Mouse (Mus musculus): ENCODE data around the gene Gpd1. TPM values are rescaled to one million over a fixed set of nuclear protein-coding genes. Genes with fewer than 3 reads are reported as not detected.
"Not testable (repeated sequence)": the region's sequence is repeated elsewhere in the genome, so short reads cannot be mapped to it uniquely, and the experiment has no call there.

Gene Gpd1
- polyA plus RNA-seq, 1 experiment: 4.5 TPM

DNA sequence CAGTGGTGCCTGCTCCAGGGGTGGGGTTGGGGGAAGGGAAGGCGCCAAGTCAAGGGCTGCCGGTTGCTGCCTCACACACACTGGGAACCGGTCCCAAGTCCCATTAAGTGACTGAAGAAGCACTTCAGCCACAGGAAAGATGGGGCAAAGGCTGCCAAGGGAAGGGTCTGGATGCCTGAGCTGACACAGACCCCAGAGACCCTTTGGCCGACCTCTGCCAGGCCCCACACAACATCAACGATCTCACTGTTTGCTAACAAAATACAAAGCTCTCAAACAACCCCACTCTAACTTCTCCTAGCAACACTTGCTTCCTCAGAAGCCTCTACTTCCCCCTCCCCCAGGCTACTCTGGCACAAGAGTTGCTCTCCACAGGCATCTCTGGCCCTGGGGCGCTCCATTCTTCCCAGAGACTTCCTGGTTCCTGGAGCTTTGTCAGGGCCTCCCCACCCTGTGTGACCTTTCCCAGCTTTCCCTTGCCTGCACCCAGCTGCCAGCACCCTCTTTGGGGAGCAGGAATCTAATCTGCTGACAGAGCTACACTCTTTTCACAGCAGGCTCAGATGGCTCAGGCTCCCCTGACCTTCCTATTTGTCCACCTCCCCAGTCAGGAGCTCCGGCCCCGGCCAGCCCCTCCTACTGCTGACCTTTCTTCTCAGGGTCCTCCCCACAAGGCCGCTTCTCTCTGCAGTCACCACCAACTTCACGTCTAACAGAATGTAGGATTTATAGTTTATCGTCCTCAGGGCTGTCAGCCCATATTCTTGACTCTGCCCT, 6.4 kb downstream of the Gpd1 start:
- peak; percentile 39 for DNase-seq (ENCODE audit: low read depth)
- TF ChIP-seq CTCF (IDR thresholded peaks at IDR 0.05; ENCODE audit: borderline replicate concordance, extremely low read depth, insufficient read depth, insufficient read length): no peak
- no peak for TF ChIP-seq POLR2A (IDR thresholded peaks at IDR 0.05; ENCODE audit: borderline replicate concordance, extremely low read depth, insufficient read depth, insufficient read length, poor library complexity, severe bottlenecking)

GRCm38 (mm10) chr15:99724292-99725021, 7.1 kb downstream of the Gpd1 start:
- DNase-seq (ENCODE audit: low read depth): peak; percentile 89
- TF ChIP-seq POLR2A (IDR thresholded peaks at IDR 0.05; ENCODE audit: borderline replicate concordance, extremely low read depth, insufficient read depth, insufficient read length, poor library complexity, severe bottlenecking) (no peak), CTCF (IDR thresholded peaks at IDR 0.05; ENCODE audit: borderline replicate concordance, extremely low read depth, insufficient read depth, insufficient read length) (peak; percentile 76)

- TF ChIP-seq CTCF (IDR thresholded peaks at IDR 0.05; ENCODE audit: borderline replicate concordance, extremely low read depth, insufficient read depth, insufficient read length) (peak; percentile 99), POLR2A (IDR thresholded peaks at IDR 0.05; ENCODE audit: borderline replicate concordance, extremely low read depth, insufficient read depth, insufficient read length, poor library complexity, severe bottlenecking) (peak; percentile 67)
- DNase-seq (ENCODE audit: low read depth): peak; percentile 100
Measured at GRCm38 (mm10) chr15:99725341-99726155, 8.2 kb downstream of the Gpd1 start, which contains the start of gene Cox14. Cox14 (plus strand) TSS chr15:99725618.

- TF ChIP-seq CTCF (IDR thresholded peaks at IDR 0.05; ENCODE audit: borderline replicate concordance, extremely low read depth, insufficient read depth, insufficient read length) (no peak), POLR2A (IDR thresholded peaks at IDR 0.05; ENCODE audit: borderline replicate concordance, extremely low read depth, insufficient read depth, insufficient read length, poor library complexity, severe bottlenecking) (no peak)
- DNase-seq (ENCODE audit: low read depth): no peak
Measured at GRCm38 (mm10) chr15:99726549-99726948, 9.2 kb downstream of the Gpd1 start.

DNA sequence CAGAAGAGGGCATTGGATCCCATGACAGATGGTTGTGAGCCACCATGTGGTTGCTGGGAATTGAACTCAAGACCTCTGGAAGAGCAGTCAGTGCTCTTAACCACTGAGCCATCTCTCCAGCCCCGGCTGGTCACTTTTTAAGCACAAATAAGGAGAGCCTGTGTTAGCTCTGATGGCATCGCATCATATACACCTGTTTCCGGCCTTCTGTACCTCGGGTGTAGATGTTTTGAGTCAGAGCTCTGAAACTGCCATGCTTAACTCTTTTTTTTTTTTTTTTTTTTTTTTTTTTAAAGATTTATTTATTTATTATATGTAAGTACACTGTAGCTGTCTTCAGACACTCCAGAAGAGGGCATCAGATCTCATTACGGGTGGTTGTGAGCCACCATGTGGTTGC, 9.7 kb downstream of the Gpd1 start:
- DNase-seq (ENCODE audit: low read depth): not testable (repeated sequence)

DNA sequence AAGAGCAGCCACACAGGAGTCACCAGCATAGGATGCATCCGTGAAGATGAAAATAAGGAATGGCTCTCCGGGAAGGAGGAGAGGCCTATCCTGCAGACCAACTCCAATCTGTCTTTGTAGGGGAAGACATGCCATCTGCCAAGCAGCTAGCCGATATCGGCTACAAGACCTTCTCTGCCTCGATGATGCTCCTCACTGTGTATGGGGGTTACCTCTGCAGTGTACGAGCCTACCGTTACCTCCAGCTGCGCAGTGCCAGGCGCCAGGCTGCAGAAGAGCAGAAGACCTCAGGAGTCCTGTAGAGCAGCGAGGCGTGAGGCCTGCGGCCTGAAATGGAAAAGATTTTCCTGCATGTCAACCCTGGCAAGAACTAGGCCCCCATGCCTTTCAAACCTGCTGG, 10.2 kb downstream of the Gpd1 start:
- DNase-seq (ENCODE audit: low read depth): no peak

GRCm38 (mm10) chr15:99728211-99728610, 10.9 kb downstream of the Gpd1 start:
- no peak for TF ChIP-seq CTCF (IDR thresholded peaks at IDR 0.05; ENCODE audit: borderline replicate concordance, extremely low read depth, insufficient read depth, insufficient read length)
- no peak for TF ChIP-seq POLR2A (IDR thresholded peaks at IDR 0.05; ENCODE audit: borderline replicate concordance, extremely low read depth, insufficient read depth, insufficient read length, poor library complexity, severe bottlenecking)
- DNase-seq (ENCODE audit: low read depth): no peak

More for the DNA sequence above, 10.2 kb downstream of the Gpd1 start:
- TF ChIP-seq POLR2A (IDR thresholded peaks at IDR 0.05; ENCODE audit: borderline replicate concordance, extremely low read depth, insufficient read depth, insufficient read length, poor library complexity, severe bottlenecking): no peak
- TF ChIP-seq CTCF (IDR thresholded peaks at IDR 0.05; ENCODE audit: borderline replicate concordance, extremely low read depth, insufficient read depth, insufficient read length): no peak

GRCm38 (mm10) chr15:99729056-99729783, 11.9 kb downstream of the Gpd1 start:
- no peak for DNase-seq (ENCODE audit: low read depth)
- TF ChIP-seq POLR2A (IDR thresholded peaks at IDR 0.05; ENCODE audit: borderline replicate concordance, extremely low read depth, insufficient read depth, insufficient read length, poor library complexity, severe bottlenecking) (no peak), CTCF (IDR thresholded peaks at IDR 0.05; ENCODE audit: borderline replicate concordance, extremely low read depth, insufficient read depth, insufficient read length) (peak; percentile 5; the same call in 1 of the 2 replicates)

- no peak for TF ChIP-seq POLR2A (IDR thresholded peaks at IDR 0.05; ENCODE audit: borderline replicate concordance, extremely low read depth, insufficient read depth, insufficient read length, poor library complexity, severe bottlenecking)
- TF ChIP-seq CTCF (IDR thresholded peaks at IDR 0.05; ENCODE audit: borderline replicate concordance, extremely low read depth, insufficient read depth, insufficient read length): no peak
Measured at GRCm38 (mm10) chr15:99731167-99731566, 13.9 kb downstream of the Gpd1 start.

GRCm38 (mm10) chr15:99731678-99732077, 14.4 kb downstream of the Gpd1 start:
- TF ChIP-seq CTCF (IDR thresholded peaks at IDR 0.05; ENCODE audit: borderline replicate concordance, extremely low read depth, insufficient read depth, insufficient read length) (no peak), POLR2A (IDR thresholded peaks at IDR 0.05; ENCODE audit: borderline replicate concordance, extremely low read depth, insufficient read depth, insufficient read length, poor library complexity, severe bottlenecking) (no peak)
- DNase-seq (ENCODE audit: low read depth): no peak

More at GRCm38 (mm10) chr15:99731167-99731566, 13.9 kb downstream of the Gpd1 start:
- no peak for DNase-seq (ENCODE audit: low read depth)

All from brain, embryonic 14.5 days (tissue).